Mouse (Mus musculus) cerebellum, adult 9-10 months (tissue): ENCODE measurements around the gene Agxt2.

ENCODE experiments used
- DNase-seq: peaks from one replicate; pipeline ENCODE4 v3.0.0; 2022

The Agxt2 gene

GRCm38 (mm10) chr15:10426545-10427266 lies 68.4 kb downstream of the Agxt2 start:
- DNase-seq, result no peak

GRCm38 (mm10) chr15:10436893-10437292 lies 78.6 kb downstream of the Agxt2 start:
- no peak for DNase-seq

GRCm38 (mm10) chr15:10439963-10440362 lies 81.6 kb downstream of the Agxt2 start:
- DNase-seq, result no peak

- DNase-seq, result no peak
Observed at GRCm38 (mm10) chr15:10441493-10441892, 83.2 kb downstream of the Agxt2 start.

GRCm38 (mm10) chr15:10442275-10442674 lies 83.9 kb downstream of the Agxt2 start:
- no peak for DNase-seq

GRCm38 (mm10) chr15:10447102-10447501 lies 88.8 kb downstream of the Agxt2 start:
- DNase-seq, result no peak
